Mouse (Mus musculus): ENCODE data around the gene Trpc4ap. TPM values are rescaled to one million over a fixed set of nuclear protein-coding genes. Genes with fewer than 3 reads are reported as not detected.
"Not testable (repeated sequence)": the region's sequence is repeated elsewhere in the genome, so short reads cannot be mapped to it uniquely, and the experiment has no call there.

Trpc4ap gene
- polyA plus RNA-seq, 1 experiment from 2014 or later, result 164 TPM

DNA sequence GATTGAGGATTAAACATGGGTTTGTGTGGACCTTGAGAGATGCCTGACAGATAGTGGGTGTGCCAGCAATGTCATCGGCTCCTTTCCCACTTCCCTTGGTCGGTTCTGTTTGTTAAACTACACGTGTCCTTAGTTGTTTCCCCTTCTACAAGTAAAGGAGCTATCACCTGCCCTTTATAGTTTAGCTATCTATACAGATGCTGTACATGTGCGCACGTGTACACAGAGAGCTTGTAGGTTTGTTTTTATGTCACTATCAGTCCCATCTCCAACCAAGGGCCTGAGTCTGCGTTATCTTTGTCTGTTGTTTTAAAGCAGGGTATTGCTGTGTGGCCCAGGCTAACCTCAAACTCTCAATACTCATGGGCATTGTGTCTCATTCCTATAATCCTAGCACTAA is 68.2 kb downstream of the Trpc4ap start:
- Histone ChIP-seq H3K4me3 (no peak overlapping the region), H3K27ac (replicated peaks) (no peak overlapping the region), H3K27me3 (peaks cover 3% of the 10 kb centered on the region), H3K36me3 (no peaks in the 10 kb centered on the region), H3K4me1 (replicated peaks) (peaks cover 5% of the 10 kb centered on the region), H3K9me3 (no peaks in the 10 kb centered on the region), H3K4me2 (no peak overlapping the region), H3K9ac (no peak overlapping the region)
- 91% methylated on average over 6 of the region's 6 CpGs for WGBS
- ATAC-seq (ENCODE audit: low FRiP score, low read depth), result no peak

DNA sequence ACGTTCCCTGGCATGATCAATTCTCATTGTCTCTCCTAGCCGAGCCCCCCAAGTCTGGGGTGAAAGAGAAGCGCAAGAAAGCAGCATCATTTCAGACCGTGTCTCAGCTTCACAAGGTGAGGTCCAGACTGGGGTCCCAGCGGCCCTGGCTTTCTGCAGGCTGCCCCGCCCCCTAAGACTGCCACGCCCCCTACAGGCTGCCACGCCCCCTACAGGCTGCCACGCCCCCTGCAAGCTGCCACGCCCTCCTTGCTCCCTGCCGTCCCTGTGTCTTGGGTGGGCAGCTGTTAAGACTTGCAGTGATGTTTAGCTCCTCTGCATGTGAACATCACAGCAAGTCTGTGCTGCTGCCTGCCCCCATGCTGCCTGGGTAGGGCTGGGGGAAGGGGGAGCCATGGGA is 69.6 kb downstream of the Trpc4ap start:
- Histone ChIP-seq H3K36me3 (no peaks in the 10 kb centered on the region), H3K9ac (no peak overlapping the region), H3K9me3 (no peaks in the 10 kb centered on the region), H3K4me2 (no peak overlapping the region), H3K27me3 (peaks cover 2% of the 10 kb centered on the region; the same call in 1 of the 2 replicates), H3K27ac (replicated peaks) (no peak overlapping the region), H3K4me3 (no peak overlapping the region), H3K4me1 (replicated peaks) (no peaks in the 10 kb centered on the region)
- ATAC-seq (ENCODE audit: low FRiP score, low read depth), result no peak
- whole genome bisulfite sequencing, result 25% methylated on average over 11 of the region's 11 CpGs

GRCm38 (mm10) chr2:155619817-155620216 is 72.4 kb downstream of the Trpc4ap start:
- Histone ChIP-seq H3K4me1 (replicated peaks) (no peaks in the 10 kb centered on the region), H3K9me3 (no peaks in the 10 kb centered on the region), H3K4me2 (no peak overlapping the region), H3K27me3 (no peaks in the 10 kb centered on the region), H3K36me3 (no peaks in the 10 kb centered on the region), H3K27ac (replicated peaks) (no peak overlapping the region), H3K4me3 (no peak overlapping the region), H3K9ac (no peak overlapping the region)
- no peak for ATAC-seq (ENCODE audit: low FRiP score, low read depth)
- WGBS, result 25% methylated on average over 8 of the region's 8 CpGs

GRCm38 (mm10) chr2:155616971-155617370 is 75.2 kb downstream of the Trpc4ap start:
- H3K27ac ChIP-seq (replicated peaks), result no peak overlapping the region
- WGBS, result 67% methylated on average over 6 of the region's 6 CpGs
- peaks cover 7% of the 10 kb centered on the region for H3K4me1 ChIP-seq (replicated peaks)
- H3K36me3 ChIP-seq, result no peaks in the 10 kb centered on the region
- no peak overlapping the region for H3K9ac ChIP-seq
- no peak overlapping the region for H3K4me2 ChIP-seq
- H3K9me3 ChIP-seq, result no peaks in the 10 kb centered on the region
- no peaks in the 10 kb centered on the region for H3K27me3 ChIP-seq
- no peak overlapping the region for H3K4me3 ChIP-seq
- no peak for ATAC-seq (ENCODE audit: low FRiP score, low read depth)

DNA sequence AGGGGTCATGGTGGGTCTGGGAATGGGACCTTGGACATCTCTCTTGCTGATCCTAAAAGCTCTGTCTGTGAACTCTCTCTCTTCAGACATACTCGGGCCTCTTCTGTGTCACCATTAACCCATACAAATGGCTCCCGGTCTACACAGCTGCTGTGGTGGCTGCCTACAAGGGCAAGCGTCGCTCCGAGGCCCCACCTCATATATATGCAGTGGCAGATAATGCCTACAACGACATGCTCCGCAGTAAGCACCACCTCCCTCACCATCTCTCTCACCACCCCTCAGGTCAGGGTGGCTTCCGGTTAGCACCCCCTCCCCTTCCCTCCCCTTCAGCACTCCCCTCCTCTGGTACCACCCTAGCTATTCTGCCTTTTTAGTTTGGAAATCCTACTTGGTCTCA is 78.2 kb downstream of the Trpc4ap start:
- Histone ChIP-seq H3K4me1 (replicated peaks) (peaks cover 7% of the 10 kb centered on the region), H3K4me3 (no peak overlapping the region), H3K36me3 (no peaks in the 10 kb centered on the region), H3K9me3 (no peaks in the 10 kb centered on the region), H3K4me2 (peak overlapping the region; percentile 57), H3K9ac (no peak overlapping the region), H3K27ac (replicated peaks) (no peak overlapping the region), H3K27me3 (no peaks in the 10 kb centered on the region)
- 74% methylated on average over 8 of the region's 8 CpGs for WGBS
- no peak for ATAC-seq (ENCODE audit: low FRiP score, low read depth)

GRCm38 (mm10) chr2:155613326-155613755 is 78.8 kb downstream of the Trpc4ap start:
- H3K27ac ChIP-seq (replicated peaks), result no peak overlapping the region
- H3K4me1 ChIP-seq (replicated peaks), result peaks cover 7% of the 10 kb centered on the region
- H3K36me3 ChIP-seq, result no peaks in the 10 kb centered on the region
- H3K9me3 ChIP-seq, result no peaks in the 10 kb centered on the region
- 0 out of 2 replicates have a peak overlapping the region, but pooled peaks have one; percentile 13 for H3K9ac ChIP-seq
- peak overlapping the region; percentile 32 for H3K4me3 ChIP-seq
- peak; percentile 90 for ATAC-seq (ENCODE audit: low FRiP score, low read depth)
- WGBS, result 5% methylated on average over 20 of the region's 20 CpGs
- H3K4me2 ChIP-seq, result peak overlapping the region; percentile 57
- H3K27me3 ChIP-seq, result no peaks in the 10 kb centered on the region

GRCm38 (mm10) chr2:155611834-155612550 is 80.2 kb downstream of the Trpc4ap start:
- Histone ChIP-seq H3K4me1 (replicated peaks) (peaks cover 7% of the 10 kb centered on the region), H3K36me3 (no peaks in the 10 kb centered on the region), H3K27me3 (no peaks in the 10 kb centered on the region), H3K27ac (replicated peaks) (no peak overlapping the region), H3K4me3 (no peak overlapping the region), H3K9me3 (no peaks in the 10 kb centered on the region), H3K9ac (no peak overlapping the region), H3K4me2 (no peak overlapping the region)
- WGBS, result 90% methylated on average over 9 of the region's 9 CpGs
- no peak for ATAC-seq (ENCODE audit: low FRiP score, low read depth)

DNA sequence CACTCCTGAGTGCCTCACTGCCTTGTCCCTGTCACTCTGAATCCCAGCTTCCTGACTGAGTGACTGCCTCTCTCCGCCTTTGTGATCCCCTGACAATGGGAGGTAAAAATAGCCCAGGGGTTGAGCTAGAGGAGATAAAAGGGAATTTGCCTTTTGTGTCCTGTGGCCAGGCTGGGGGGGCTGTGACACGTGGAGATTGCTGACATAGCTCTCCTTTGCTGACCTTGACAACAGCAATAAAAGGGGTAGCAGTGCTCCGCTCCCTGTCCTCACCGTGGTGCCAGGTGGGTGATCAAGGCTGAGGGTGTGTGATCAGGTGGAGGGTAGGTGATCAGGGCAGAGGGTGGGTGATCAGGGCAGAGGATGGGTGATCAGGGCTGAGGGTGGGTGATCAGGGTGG is 81.2 kb downstream of the Trpc4ap start, which contains the start of gene Myh7b:
Gene Myh7b (plus strand): TSS at position 235 of the 400 bp plus-strand sequence.
- Histone ChIP-seq H3K9me3 (no peaks in the 10 kb centered on the region), H3K9ac (no peak within 1 kb of the TSS), H3K4me3 (no peak within 1 kb of the TSS), H3K27ac (replicated peaks) (no peak within 1 kb of the TSS), H3K36me3 (no peaks in the 10 kb centered on the region), H3K27me3 (no peaks in the 10 kb centered on the region), H3K4me2 (no peak within 1 kb of the TSS), H3K4me1 (replicated peaks) (peaks cover 7% of the 10 kb centered on the region)
- 39% methylated on average over 4 of the region's 4 CpGs for WGBS
- no peak for ATAC-seq (ENCODE audit: low FRiP score, low read depth)

GRCm38 (mm10) chr2:155606360-155606759 is 85.8 kb downstream of the Trpc4ap start:
- no peak overlapping the region for H3K4me3 ChIP-seq

DNA sequence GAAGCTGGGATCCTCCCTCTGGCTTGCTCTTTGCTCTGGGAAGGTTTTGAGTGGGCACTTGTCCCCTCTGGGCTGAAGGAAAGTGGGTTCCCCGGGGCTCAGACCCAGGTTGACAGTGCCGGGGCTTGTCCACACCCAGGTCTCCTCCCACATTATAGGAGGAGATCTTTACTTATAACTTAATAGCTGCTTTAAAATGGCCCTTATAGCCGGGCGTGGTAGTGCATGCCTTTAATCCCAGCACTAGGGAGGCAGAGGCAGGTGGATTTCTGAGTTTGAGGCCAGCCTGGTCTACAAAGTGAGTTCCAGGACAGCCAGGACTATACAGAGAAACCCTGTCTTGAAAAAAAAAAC is 87.0 kb downstream of the Trpc4ap start:
- WGBS, result 92% methylated on average over 4 of the region's 4 CpGs

More at GRCm38 (mm10) chr2:155606360-155606759, 85.8 kb downstream of the Trpc4ap start:
- Histone ChIP-seq H3K4me1 (replicated peaks) (no peaks in the 10 kb centered on the region), H3K9me3 (no peaks in the 10 kb centered on the region), H3K27ac (replicated peaks) (no peak overlapping the region), H3K27me3 (no peaks in the 10 kb centered on the region), H3K36me3 (no peaks in the 10 kb centered on the region), H3K4me2 (no peak overlapping the region), H3K9ac (no peak overlapping the region)
- WGBS, result 76% methylated on average over 4 of the region's 4 CpGs
- no peak for ATAC-seq (ENCODE audit: low FRiP score, low read depth)

DNA sequence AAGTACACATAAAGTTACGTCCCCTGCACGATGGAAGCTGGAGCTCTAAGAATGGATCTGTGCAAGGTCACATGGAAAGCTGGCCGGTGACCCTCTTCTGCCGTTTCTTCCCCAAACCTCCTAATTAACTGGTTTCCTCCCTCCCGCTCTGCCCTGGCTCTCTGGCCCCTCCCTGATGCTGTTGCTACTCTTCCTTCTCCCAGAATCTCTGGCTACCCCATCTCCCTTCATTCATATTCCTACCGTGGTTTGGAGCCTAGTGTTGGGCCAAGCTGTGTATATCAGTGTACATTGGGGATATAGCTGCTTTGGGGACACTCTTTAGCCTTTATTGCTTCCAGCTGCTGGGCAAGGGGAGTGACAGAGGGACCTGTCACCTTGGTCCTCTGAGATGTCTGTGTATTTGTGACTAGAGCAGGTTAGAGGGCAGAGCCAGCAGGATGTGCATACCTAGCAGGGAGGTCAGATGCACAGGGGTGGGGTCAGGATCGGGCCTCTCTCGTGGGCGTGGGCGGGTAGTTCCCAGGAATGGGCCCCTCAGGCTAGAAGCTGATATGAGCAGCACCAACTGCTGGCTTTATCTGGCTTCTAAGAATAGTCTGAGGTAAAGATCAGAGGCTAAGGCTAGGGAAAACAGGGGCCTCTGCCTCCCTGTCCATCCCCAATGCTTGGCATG is 87.5 kb downstream of the Trpc4ap start:
- 69% methylated on average over 10 of the region's 10 CpGs for WGBS
- H3K36me3 ChIP-seq, result no peaks in the 10 kb centered on the region
- H3K27ac ChIP-seq (replicated peaks), result no peak overlapping the region
- H3K4me3 ChIP-seq, result no peak overlapping the region
- no peak overlapping the region for H3K4me2 ChIP-seq
- no peak for ATAC-seq (ENCODE audit: low FRiP score, low read depth)
- H3K9ac ChIP-seq, result no peak overlapping the region
- no peaks in the 10 kb centered on the region for H3K27me3 ChIP-seq
- no peaks in the 10 kb centered on the region for H3K9me3 ChIP-seq
- no peaks in the 10 kb centered on the region for H3K4me1 ChIP-seq (replicated peaks)

More for the DNA sequence above, 87.0 kb downstream of the Trpc4ap start:
- H3K27ac ChIP-seq (replicated peaks); H3K9ac ChIP-seq; H3K36me3 ChIP-seq; H3K9me3 ChIP-seq; H3K27me3 ChIP-seq; H3K4me1 ChIP-seq (replicated peaks); H3K4me2 ChIP-seq; H3K4me3 ChIP-seq; ATAC-seq (ENCODE audit: low FRiP score, low read depth): not testable (repeated sequence)

DNA sequence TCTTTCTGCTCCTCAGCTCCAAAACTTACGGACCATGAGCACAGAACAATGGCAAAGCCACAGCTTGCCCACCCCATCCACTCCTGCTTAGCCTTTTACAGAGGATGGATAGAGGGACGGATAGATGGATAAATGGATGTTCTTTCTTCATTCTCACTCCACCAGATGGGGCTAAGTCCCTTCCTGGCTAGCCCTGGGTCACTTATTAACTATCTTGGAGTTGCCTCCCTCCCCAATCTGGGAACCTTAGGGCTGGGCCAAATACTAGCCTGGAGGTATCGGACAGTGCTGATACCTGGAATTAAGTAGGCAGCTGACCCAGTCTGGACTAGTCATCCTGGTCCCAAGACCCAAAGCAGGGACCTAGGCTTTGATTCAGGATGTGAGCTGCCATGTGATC is 88.5 kb downstream of the Trpc4ap start:
- no peak for ATAC-seq (ENCODE audit: low FRiP score, low read depth)
- no peak overlapping the region for H3K27ac ChIP-seq (replicated peaks)
- H3K36me3 ChIP-seq, result no peaks in the 10 kb centered on the region
- H3K27me3 ChIP-seq, result no peaks in the 10 kb centered on the region
- no peaks in the 10 kb centered on the region for H3K4me1 ChIP-seq (replicated peaks)
- H3K4me3 ChIP-seq, result no peak overlapping the region
- H3K4me2 ChIP-seq, result no peak overlapping the region
- H3K9ac ChIP-seq, result no peak overlapping the region
- H3K9me3 ChIP-seq, result no peaks in the 10 kb centered on the region
- 55% methylated on average over 3 of the region's 3 CpGs for WGBS
